In genomic region chr2:113655890-113656614, GRCm38 (mm10) we compare ENCODE assay signal across 11 mouse cellular contexts.
DNase-seq lines count a peak whose midpoint lies in the region; ATAC-seq and TF ChIP-seq lines count a peak whose summit lies in the region.
"Had no signal": no experiment of that assay in that cellular context is flagged by ENCODE, and none has a peak within 500 bp of the region (broad histone marks: within the 10 kb centered on the region; RNA-seq: fewer than 3 reads in every experiment).

No protein-coding gene starts in this region.

- H3K36me3 ChIP-seq in hindbrain, embryonic 10.5 days = no peaks in the 10 kb centered on the region
- H3K36me3 ChIP-seq in hindbrain, embryonic 13.5 days = no peaks in the 10 kb centered on the region
- H3K36me3 ChIP-seq in stomach, embryonic 14.5 days (ENCODE audit: control insufficient read depth, insufficient read depth, low read length) = no peaks in the 10 kb centered on the region
- H3K36me3 ChIP-seq in stomach, postnatal 0 days (ENCODE audit: control insufficient read depth, insufficient read depth, low read length) = no peaks in the 10 kb centered on the region

- H3K4me3 ChIP-seq in hindbrain, embryonic 10.5 days = no peak overlapping the region
- H3K4me3 ChIP-seq in hindbrain, embryonic 13.5 days = no peak overlapping the region
- no peak overlapping the region for H3K4me3 ChIP-seq in stomach, embryonic 14.5 days (ENCODE audit: low read depth, low read length)
- no peak overlapping the region for H3K4me3 ChIP-seq in stomach, postnatal 0 days (ENCODE audit: low read depth, low read length)

- 0 out of 2 replicates have a peak overlapping the region, but pooled peaks have one; percentile 40 for H3K27ac ChIP-seq in hindbrain, embryonic 10.5 days
- H3K27ac ChIP-seq in hindbrain, embryonic 13.5 days = no peak overlapping the region
- H3K27ac ChIP-seq in stomach, embryonic 14.5 days (ENCODE audit: low read length) = no peak overlapping the region
- no peak overlapping the region for H3K27ac ChIP-seq in stomach, postnatal 0 days (replicated peaks)

- WGBS in hindbrain, embryonic 10.5 days = 63% methylated on average over 7 of the region's 8 CpGs
- WGBS in hindbrain, embryonic 13.5 days = 58% methylated on average over 7 of the region's 8 CpGs
- WGBS in stomach, embryonic 14.5 days = 48% methylated on average over 8 of the region's 8 CpGs
- whole genome bisulfite sequencing in stomach, postnatal 0 days = 46% methylated on average over 7 of the region's 8 CpGs

- peaks cover 24% of the 10 kb centered on the region for H3K4me1 ChIP-seq in hindbrain, embryonic 10.5 days (replicated peaks)
- peaks cover 22% of the 10 kb centered on the region for H3K4me1 ChIP-seq in hindbrain, embryonic 13.5 days (replicated peaks)
- H3K4me1 ChIP-seq in stomach, embryonic 14.5 days (ENCODE audit: control insufficient read depth, insufficient read depth, low read length) = 0 out of 2 replicates have a peak, but pooled peaks cover 10% of the 10 kb centered on the region
- H3K4me1 ChIP-seq in stomach, postnatal 0 days (replicated peaks; ENCODE audit: control insufficient read depth, insufficient read depth) = no peaks in the 10 kb centered on the region

- no peak for TF ChIP-seq EP300 in stomach, postnatal 0 days (optimal IDR thresholded peaks at IDR 0.05)

- H3K9me3 ChIP-seq in hindbrain, embryonic 10.5 days = no peaks in the 10 kb centered on the region
- no peaks in the 10 kb centered on the region for H3K9me3 ChIP-seq in hindbrain, embryonic 13.5 days
- no peaks in the 10 kb centered on the region for H3K9me3 ChIP-seq in stomach, embryonic 14.5 days (ENCODE audit: control insufficient read depth, low read depth, low read length)
- H3K9me3 ChIP-seq in stomach, postnatal 0 days (ENCODE audit: control insufficient read depth, low read length) = no peaks in the 10 kb centered on the region

- H3K9ac ChIP-seq in hindbrain, embryonic 13.5 days = no peak overlapping the region
- H3K9ac ChIP-seq in stomach, embryonic 14.5 days (replicated peaks; ENCODE audit: low read depth, low read length) = no peak overlapping the region
- no peak overlapping the region for H3K9ac ChIP-seq in stomach, postnatal 0 days (ENCODE audit: low read length)

- H3K4me2 ChIP-seq in hindbrain, embryonic 13.5 days = no peak overlapping the region
- no peak overlapping the region for H3K4me2 ChIP-seq in stomach, embryonic 14.5 days (replicated peaks; ENCODE audit: low read depth, low read length)
- H3K4me2 ChIP-seq in stomach, postnatal 0 days (replicated peaks; ENCODE audit: low read depth) = no peak overlapping the region

- DNase-seq in hindbrain, embryonic 10.5 days (ENCODE audit: low spot score) = no peak
- DNase-seq in stomach, postnatal 0 days (ENCODE audit: low spot score) = no peak
- DNase-seq in cerebellum, postnatal 25 days = peak; percentile 17 to 26
- no peak for DNase-seq in embryo, embryonic 10.5 days (ENCODE audit: low spot score)
- no peak for DNase-seq in adrenal gland, postnatal 36 days
- DNase-seq in kidney, adult 9 months = no peak
- DNase-seq: adrenal gland, adult 8-10 months; kidney, postnatal 36 days; right cerebral cortex, postnatal 4 days had no signal

- no peak for TF ChIP-seq CTCF in stomach, postnatal 0 days (IDR thresholded peaks at IDR 0.05; ENCODE audit: low read depth)

- no peak for ATAC-seq in hindbrain, embryonic 13.5 days (ENCODE audit: low FRiP score)
- ATAC-seq in stomach, embryonic 14.5 days (ENCODE audit: insufficient number of reproducible peaks, insufficient read depth, low FRiP score, low read depth) = 0 out of 2 replicates have a peak, but pooled peaks have one; percentile 18
- no peak for ATAC-seq in stomach, postnatal 0 days (ENCODE audit: low FRiP score, low TSS enrichment)

- H3K27me3 ChIP-seq in hindbrain, embryonic 10.5 days (ENCODE audit: insufficient read depth, poor library complexity, severe bottlenecking) = no peaks in the 10 kb centered on the region
- no peaks in the 10 kb centered on the region for H3K27me3 ChIP-seq in hindbrain, embryonic 13.5 days
- H3K27me3 ChIP-seq in stomach, embryonic 14.5 days (ENCODE audit: control insufficient read depth, insufficient read depth, low read length) = no peaks in the 10 kb centered on the region
- H3K27me3 ChIP-seq in stomach, postnatal 0 days (ENCODE audit: control insufficient read depth, insufficient read depth, low read length) = no peaks in the 10 kb centered on the region

Comparison
In these comparisons a context has a peak if more than half of its experiments do, and no peak if none do; other contexts are left out.
1. DNase-seq: peak in cerebellum, postnatal 25 days (2 of 2); none in hindbrain, embryonic 10.5 days (single experiment), stomach, postnatal 0 days (single experiment), embryo, embryonic 10.5 days (single experiment), adrenal gland, postnatal 36 days (0 of 2) and kidney, adult 9 months (single experiment).